Mouse (Mus musculus): ENCODE results near the gene Antxr1.

DNA sequence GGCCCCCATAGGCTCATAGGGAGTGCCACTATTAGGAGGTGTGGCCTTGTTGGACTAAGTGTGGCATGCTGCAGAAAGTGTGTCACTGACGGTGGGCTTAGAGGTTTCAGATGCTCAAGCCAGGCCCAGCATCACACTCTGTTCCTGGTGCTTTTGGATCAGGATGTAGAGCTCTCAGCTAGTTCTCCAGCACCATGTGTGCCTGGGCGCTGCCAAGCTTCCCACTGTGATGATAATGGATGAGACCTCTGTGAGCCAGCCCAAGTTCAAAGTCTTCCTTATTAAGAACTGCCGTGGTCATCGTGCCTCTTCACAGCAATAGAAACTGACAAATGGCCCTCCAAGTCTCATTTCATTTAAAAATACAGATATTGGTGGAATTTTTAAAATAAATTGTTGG lies 22.9 kb downstream of the Antxr1 start:
- TF ChIP-seq CTCF (IDR thresholded peaks at IDR 0.05; ENCODE audit: borderline replicate concordance, insufficient read depth, low read depth, low read length) (no peak), POLR2A (IDR thresholded peaks at IDR 0.05; ENCODE audit: borderline replicate concordance, insufficient read depth, low read length) (no peak)

All from cerebellum, adult 2 months (tissue).